Mouse (Mus musculus): ENCODE measurements around the gene Rnf223. TPM values are rescaled to one million over a fixed set of nuclear protein-coding genes. Genes with fewer than 3 reads are reported as not detected.
"Not testable (repeated sequence)": the region's sequence is repeated elsewhere in the genome, so short reads cannot be mapped to it uniquely, and the experiment has no call there.

The Rnf223 gene
- polyA plus RNA-seq, 1 experiment from 2014 or later = 0.76 TPM

- Histone ChIP-seq H3K27me3 (no peaks in the 10 kb centered on the region), H3K4me1 (0 out of 2 replicates have a peak, but pooled peaks cover 2% of the 10 kb centered on the region), H3K36me3 (no peaks in the 10 kb centered on the region), H3K9me3 (replicated peaks) (0 out of 2 replicates have a peak, but pooled peaks cover 5% of the 10 kb centered on the region), H3K9ac (no peak overlapping the region), H3K4me3 (no peak overlapping the region), H3K4me2 (replicated peaks) (no peak overlapping the region), H3K27ac (no peak overlapping the region)
- no peak for ATAC-seq (ENCODE audit: low FRiP score)
- 91% methylated on average over 13 of the region's 13 CpGs for WGBS
Observed at GRCm38 (mm10) chr4:156135112-156135511, 4.8 kb downstream of the Rnf223 start.

- Histone ChIP-seq H3K9ac (no peak overlapping the region), H3K27ac (no peak overlapping the region), H3K4me3 (no peak overlapping the region), H3K4me2 (replicated peaks) (no peak overlapping the region), H3K27me3 (no peaks in the 10 kb centered on the region), H3K36me3 (no peaks in the 10 kb centered on the region), H3K4me1 (0 out of 2 replicates have a peak, but pooled peaks cover 2% of the 10 kb centered on the region), H3K9me3 (replicated peaks) (0 out of 2 replicates have a peak, but pooled peaks cover 5% of the 10 kb centered on the region)
- no peak for ATAC-seq (ENCODE audit: low FRiP score)
- 94% methylated on average over 14 of the region's 14 CpGs for WGBS
Observed at GRCm38 (mm10) chr4:156135801-156136200, 5.5 kb downstream of the Rnf223 start.

DNA sequence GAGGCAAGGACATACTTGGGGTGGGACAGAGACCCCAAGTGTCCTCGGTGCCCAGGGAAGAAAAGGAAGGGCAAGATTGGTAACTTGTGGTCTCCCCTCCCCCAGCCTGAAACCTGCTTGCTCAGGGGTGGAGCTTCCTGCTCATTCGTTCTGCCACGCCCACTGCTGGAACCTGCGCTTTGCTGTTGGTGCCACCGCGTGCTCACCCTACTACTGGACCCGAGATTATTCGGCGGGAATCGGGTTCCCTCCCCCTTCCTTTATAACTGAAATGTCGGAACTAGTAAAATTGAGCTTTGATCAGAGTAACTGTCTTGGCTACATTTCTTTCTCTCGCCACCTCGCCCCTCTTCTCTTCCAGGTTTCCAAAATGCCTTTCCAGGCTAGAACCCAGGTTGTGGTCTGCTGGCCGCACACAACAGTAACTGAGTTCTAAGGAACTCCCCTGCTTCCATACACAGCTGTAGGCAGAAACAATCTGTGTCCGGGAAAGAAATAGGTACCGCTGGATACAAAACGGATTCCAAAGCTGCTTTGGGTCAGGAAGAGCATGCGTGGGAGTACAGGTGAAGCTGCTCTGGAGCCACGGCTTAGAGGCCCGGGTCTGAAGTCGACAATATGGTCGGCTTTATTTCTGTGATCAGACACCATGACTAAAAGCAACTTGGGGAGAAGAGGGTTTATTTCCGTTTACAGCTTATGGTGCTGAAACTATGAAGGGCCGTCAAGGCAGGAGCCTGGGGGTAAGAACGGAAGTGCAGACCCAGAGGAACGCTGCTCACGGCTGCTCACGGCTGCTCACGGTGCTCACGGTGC, 6.2 kb downstream of the Rnf223 start:
- Histone ChIP-seq H3K27ac (no peak overlapping the region), H3K9me3 (replicated peaks) (0 out of 2 replicates have a peak, but pooled peaks cover 5% of the 10 kb centered on the region), H3K9ac (no peak overlapping the region), H3K36me3 (no peaks in the 10 kb centered on the region), H3K4me1 (0 out of 2 replicates have a peak, but pooled peaks cover 2% of the 10 kb centered on the region), H3K4me2 (replicated peaks) (no peak overlapping the region), H3K4me3 (no peak overlapping the region), H3K27me3 (no peaks in the 10 kb centered on the region)
- no peak for ATAC-seq (ENCODE audit: low FRiP score)
- 94% methylated on average over 30 of the region's 30 CpGs for WGBS

DNA sequence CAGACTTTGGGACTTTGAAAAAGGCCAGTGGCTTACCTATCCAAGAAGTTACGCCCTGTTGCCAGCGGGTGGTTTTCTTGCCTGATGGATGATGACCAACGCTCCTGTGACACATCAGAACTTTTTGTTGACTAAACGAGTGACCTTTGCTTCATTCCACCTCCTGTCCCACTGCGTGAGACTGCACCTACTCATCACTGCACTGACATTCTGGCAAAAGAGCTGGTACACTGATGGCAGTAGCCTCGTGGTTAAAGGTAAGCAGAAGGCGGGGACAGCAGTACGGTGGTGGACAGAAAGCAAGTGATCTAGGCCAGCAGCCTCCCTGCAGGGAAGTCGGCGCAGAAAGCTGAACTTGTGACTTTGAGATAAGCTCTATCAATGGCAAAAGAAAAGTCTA, 20.6 kb downstream of the Rnf223 start:
- not testable (repeated sequence) for ATAC-seq (ENCODE audit: low FRiP score); H3K9ac ChIP-seq; H3K36me3 ChIP-seq; H3K27me3 ChIP-seq; H3K9me3 ChIP-seq (replicated peaks); H3K27ac ChIP-seq; H3K4me1 ChIP-seq; H3K4me3 ChIP-seq; H3K4me2 ChIP-seq (replicated peaks)
- WGBS = 88% methylated on average over 10 of the region's 10 CpGs

GRCm38 (mm10) chr4:156154771-156155170, 24.5 kb downstream of the Rnf223 start:
- H3K4me2 ChIP-seq (replicated peaks) = no peak overlapping the region
- no peaks in the 10 kb centered on the region for H3K27me3 ChIP-seq
- H3K9me3 ChIP-seq (replicated peaks) = peaks cover 16% of the 10 kb centered on the region
- no peak overlapping the region for H3K9ac ChIP-seq
- no peak for ATAC-seq (ENCODE audit: low FRiP score)
- H3K27ac ChIP-seq = no peak overlapping the region
- no peaks in the 10 kb centered on the region for H3K4me1 ChIP-seq
- WGBS = 91% methylated on average over 3 of the region's 3 CpGs
- no peaks in the 10 kb centered on the region for H3K36me3 ChIP-seq
- no peak overlapping the region for H3K4me3 ChIP-seq

DNA sequence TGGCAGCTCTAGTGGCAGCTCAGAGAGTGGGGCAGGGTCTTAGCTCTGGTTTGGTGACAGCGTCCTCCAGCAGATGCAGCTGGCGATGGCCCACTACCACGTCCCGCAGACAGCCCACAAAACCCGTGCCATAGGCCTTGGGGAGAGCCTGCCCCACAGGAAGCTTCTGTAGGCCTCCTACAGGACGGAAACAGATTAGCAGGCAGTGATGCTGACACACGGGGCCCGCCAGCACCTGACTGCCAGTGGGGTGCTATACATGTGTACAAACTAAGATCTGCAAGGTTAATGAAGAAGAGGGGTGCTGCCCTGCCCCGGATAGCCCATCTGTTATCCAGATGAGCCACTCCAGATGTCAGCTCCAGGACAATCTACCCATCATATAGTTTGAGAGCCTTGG, 36.2 kb downstream of the Rnf223 start:
- no peak overlapping the region for H3K9ac ChIP-seq
- H3K4me3 ChIP-seq = no peak overlapping the region
- H3K4me2 ChIP-seq (replicated peaks) = no peak overlapping the region
- H3K9me3 ChIP-seq (replicated peaks) = peaks cover 8% of the 10 kb centered on the region
- no peaks in the 10 kb centered on the region for H3K27me3 ChIP-seq
- no peak overlapping the region for H3K27ac ChIP-seq
- peaks cover 98% of the 10 kb centered on the region for H3K36me3 ChIP-seq
- H3K4me1 ChIP-seq = no peaks in the 10 kb centered on the region
- 90% methylated on average over 9 of the region's 9 CpGs for WGBS
- no peak for ATAC-seq (ENCODE audit: low FRiP score)

DNA sequence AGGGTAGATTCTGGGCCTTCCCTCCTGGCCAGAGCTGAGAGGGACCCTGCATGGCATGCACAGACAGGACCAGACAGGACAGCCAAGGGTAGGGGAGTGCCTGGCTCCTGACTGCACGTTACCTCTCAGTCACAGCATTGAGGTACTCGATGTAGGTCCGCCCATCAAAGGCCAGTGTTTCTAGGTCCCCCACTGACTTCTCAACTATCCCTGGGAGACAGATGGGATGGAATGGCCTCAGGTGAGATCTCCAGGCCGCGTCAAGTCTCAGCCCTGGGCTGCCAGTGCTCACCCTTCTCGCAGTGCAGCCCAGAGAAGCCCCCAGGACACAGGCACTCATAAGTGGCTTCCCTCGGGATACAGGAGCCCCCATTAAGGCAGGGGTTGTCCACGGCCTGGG, 38.3 kb downstream of the Rnf223 start:
- Histone ChIP-seq H3K27ac (no peak overlapping the region), H3K4me3 (no peak overlapping the region), H3K27me3 (no peaks in the 10 kb centered on the region), H3K4me1 (no peaks in the 10 kb centered on the region), H3K9me3 (replicated peaks) (no peaks in the 10 kb centered on the region; the same call in 1 of the 2 replicates), H3K4me2 (replicated peaks) (no peak overlapping the region), H3K9ac (no peak overlapping the region), H3K36me3 (peaks cover 100% of the 10 kb centered on the region)
- no peak for ATAC-seq (ENCODE audit: low FRiP score)
- 91% methylated on average over 8 of the region's 8 CpGs for WGBS

DNA sequence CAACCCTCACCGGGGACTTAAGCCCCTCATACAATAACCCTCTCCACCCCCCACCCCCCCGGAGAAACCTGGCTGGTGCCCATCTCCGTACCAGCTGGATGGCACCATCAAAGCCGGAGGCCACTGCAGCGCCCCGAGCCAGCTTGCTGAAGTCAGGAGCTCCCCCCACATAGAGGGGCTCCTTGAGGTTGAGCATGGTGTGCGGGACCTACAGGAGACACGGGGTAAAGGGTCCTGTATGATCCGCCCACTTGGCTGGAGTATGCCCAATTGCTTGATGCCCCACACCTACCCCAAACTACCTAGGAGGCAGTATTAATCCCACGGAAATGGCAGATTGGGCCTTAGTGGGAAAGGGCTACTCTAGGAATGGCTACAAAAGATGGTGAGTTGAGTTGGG, 38.8 kb downstream of the Rnf223 start:
- Histone ChIP-seq H3K27ac (no peak overlapping the region), H3K9me3 (replicated peaks) (no peaks in the 10 kb centered on the region), H3K9ac (no peak overlapping the region), H3K4me1 (no peaks in the 10 kb centered on the region), H3K4me3 (no peak overlapping the region), H3K36me3 (peaks cover 100% of the 10 kb centered on the region), H3K27me3 (no peaks in the 10 kb centered on the region), H3K4me2 (replicated peaks) (no peak overlapping the region)
- WGBS = 98% methylated on average over 10 of the region's 10 CpGs
- ATAC-seq (ENCODE audit: low FRiP score) = no peak

- H3K4me3 ChIP-seq = no peak overlapping the region
- H3K36me3 ChIP-seq = peaks cover 100% of the 10 kb centered on the region
- no peaks in the 10 kb centered on the region for H3K9me3 ChIP-seq (replicated peaks)
- 96% methylated on average over 11 of the region's 11 CpGs for WGBS
- H3K9ac ChIP-seq = no peak overlapping the region
- no peak for ATAC-seq (ENCODE audit: low FRiP score)
- no peak overlapping the region for H3K27ac ChIP-seq
- no peaks in the 10 kb centered on the region for H3K4me1 ChIP-seq
- H3K4me2 ChIP-seq (replicated peaks) = no peak overlapping the region
- H3K27me3 ChIP-seq = no peaks in the 10 kb centered on the region
Observed at GRCm38 (mm10) chr4:156171828-156172227, 41.5 kb downstream of the Rnf223 start.

GRCm38 (mm10) chr4:156177630-156178029, 47.3 kb downstream of the Rnf223 start:
- no peak for ATAC-seq (ENCODE audit: low FRiP score)
- H3K4me1 ChIP-seq = peaks cover 16% of the 10 kb centered on the region
- no peak overlapping the region for H3K4me2 ChIP-seq (replicated peaks)
- H3K9ac ChIP-seq = no peak overlapping the region
- no peaks in the 10 kb centered on the region for H3K27me3 ChIP-seq
- H3K9me3 ChIP-seq (replicated peaks) = no peaks in the 10 kb centered on the region
- H3K27ac ChIP-seq = no peak overlapping the region
- peaks cover 90% of the 10 kb centered on the region for H3K36me3 ChIP-seq
- no peak overlapping the region for H3K4me3 ChIP-seq
- WGBS = 93% methylated on average over 9 of the region's 9 CpGs

Other genes with a start within 250 kb of the Rnf223 start
- gene Pusl1, start 238.7 kb upstream of the Rnf223 start, polyA plus RNA-seq (2016; fragmentation: Nextera tagmentation; extraction: Ambion mirVana) = 45.1 and 48.3 TPM in 2 replicates
- gene Acap3, start 238.7 kb upstream of the Rnf223 start, polyA plus RNA-seq (2016; fragmentation: Nextera tagmentation; extraction: Ambion mirVana) = 64.9 and 66.9 TPM in 2 replicates
- gene Ube2j2, start 186.7 kb upstream of the Rnf223 start, polyA plus RNA-seq (2016; fragmentation: Nextera tagmentation; extraction: Ambion mirVana) = 149 and 150 TPM in 2 replicates
- gene C1qtnf12, start 168.2 kb upstream of the Rnf223 start, polyA plus RNA-seq (2016; fragmentation: Nextera tagmentation; extraction: Ambion mirVana) = 17.2 and 25.7 TPM in 2 replicates
- 19.5 and 20.4 TPM in 2 replicates for gene B3galt6, start 137.9 kb upstream of the Rnf223 start, polyA plus RNA-seq (2016; fragmentation: Nextera tagmentation; extraction: Ambion mirVana)
- gene Sdf4, start 137.6 kb upstream of the Rnf223 start, polyA plus RNA-seq (2016; fragmentation: Nextera tagmentation; extraction: Ambion mirVana) = 129 and 130 TPM in 2 replicates
- gene Tnfrsf4, start 116.7 kb upstream of the Rnf223 start, polyA plus RNA-seq (2016; fragmentation: Nextera tagmentation; extraction: Ambion mirVana) = 0.29 and 0.76 TPM in 2 replicates
- 1.8 and 2.6 TPM in 2 replicates for gene Tnfrsf18, start 104.3 kb upstream of the Rnf223 start, polyA plus RNA-seq (2016; fragmentation: Nextera tagmentation; extraction: Ambion mirVana)
- 0.14 and 0.32 TPM in 2 replicates for gene Ttll10, start 71.1 kb upstream of the Rnf223 start, polyA plus RNA-seq (2016; fragmentation: Nextera tagmentation; extraction: Ambion mirVana)
- 49.6 and 50.8 TPM in 2 replicates for gene 9430015G10Rik, start 20.5 kb upstream of the Rnf223 start, polyA plus RNA-seq (2016; fragmentation: Nextera tagmentation; extraction: Ambion mirVana)
- 161 and 178 TPM in 2 replicates for gene Agrn, start 67.0 kb downstream of the Rnf223 start, polyA plus RNA-seq (2016; fragmentation: Nextera tagmentation; extraction: Ambion mirVana)
- 1.2 and 1.3 TPM in 2 replicates for gene Isg15, start 70.3 kb downstream of the Rnf223 start, polyA plus RNA-seq (2016; fragmentation: Nextera tagmentation; extraction: Ambion mirVana)
- gene AW011738, start 72.8 kb downstream of the Rnf223 start, polyA plus RNA-seq (2016; fragmentation: Nextera tagmentation; extraction: Ambion mirVana) = 7.0 and 7.6 TPM in 2 replicates
- gene Perm1, start 85.4 kb downstream of the Rnf223 start, polyA plus RNA-seq (2016; fragmentation: Nextera tagmentation; extraction: Ambion mirVana) = 2.3 and 2.6 TPM in 2 replicates
- 29.0 and 30.5 TPM in 2 replicates for gene Plekhn1, start 104.3 kb downstream of the Rnf223 start, polyA plus RNA-seq (2016; fragmentation: Nextera tagmentation; extraction: Ambion mirVana)
- gene Noc2l, start 105.5 kb downstream of the Rnf223 start, polyA plus RNA-seq (2016; fragmentation: Nextera tagmentation; extraction: Ambion mirVana) = 71.1 and 76.7 TPM in 2 replicates
- 3.0 and 3.9 TPM in 2 replicates for gene Samd11, start 125.1 kb downstream of the Rnf223 start, polyA plus RNA-seq (2016; fragmentation: Nextera tagmentation; extraction: Ambion mirVana)
- gene Vmn2r-ps159, start 200.6 kb downstream of the Rnf223 start, polyA plus RNA-seq (2016; fragmentation: Nextera tagmentation; extraction: Ambion mirVana) = not detected in 2 replicates